Mouse (Mus musculus): ENCODE measurements at regions not wholly inside any gene's neighbourhood (a gene's known extent, or its start where the extent isn't known, plus 50 kb on each side); places are given as distances from the start of the nearest gene placed in this dataset.

DNA sequence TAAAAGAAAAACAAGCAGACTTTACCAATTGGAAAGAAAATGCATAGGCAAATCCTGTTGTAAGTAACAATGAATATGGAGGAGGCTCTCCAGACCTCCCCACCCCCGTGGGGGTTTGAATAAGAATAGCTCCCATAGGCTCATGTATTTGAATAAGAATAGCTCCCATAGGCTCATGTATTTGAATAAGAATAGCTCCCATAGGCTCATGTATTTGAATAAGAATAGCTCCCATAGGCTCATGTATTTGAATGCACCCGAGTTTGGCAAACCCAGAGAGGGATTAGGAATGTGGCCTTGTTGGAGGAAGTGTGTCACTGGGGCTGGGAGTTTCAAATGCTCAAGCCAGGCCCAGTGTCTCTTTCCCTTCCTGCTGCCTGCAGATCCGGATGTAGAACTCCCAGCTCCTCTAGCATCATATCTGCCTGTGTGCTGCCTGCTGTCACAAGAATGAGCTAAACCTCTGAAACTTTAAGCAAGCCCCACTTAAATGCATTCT, 158.7 kb downstream of the CK137956 start:
- WGBS, result 69% methylated on average over 3 of the region's 3 CpGs
- H3K27me3 ChIP-seq (ENCODE audit: control insufficient read depth, insufficient read depth, low read length), result no peaks in the 10 kb centered on the region
- no peaks in the 10 kb centered on the region for H3K36me3 ChIP-seq (ENCODE audit: control insufficient read depth, insufficient read depth, low read length)
- no peak for ATAC-seq (ENCODE audit: insufficient number of reproducible peaks, insufficient read depth, low FRiP score, low read depth)
- no peaks in the 10 kb centered on the region for H3K4me1 ChIP-seq (ENCODE audit: control insufficient read depth in 2 of 2, insufficient read depth in 2 of 2, low read length in 2 of 2)
- H3K4me2 ChIP-seq (ENCODE audit: low read length), result no peak overlapping the region
- H3K9ac ChIP-seq (ENCODE audit: low read length), result no peak overlapping the region
- no peak overlapping the region for H3K27ac ChIP-seq (replicated peaks in 1 of 2; ENCODE audit: control insufficient read depth in 1 of 2, insufficient read depth in 1 of 2, low read depth in 2 of 2, low read length in 2 of 2)
- peaks cover 13% of the 10 kb centered on the region for H3K9me3 ChIP-seq (ENCODE audit: control insufficient read depth, low read length)
- no peak overlapping the region for H3K4me3 ChIP-seq (ENCODE audit: control insufficient read depth in 1 of 2, insufficient read depth in 1 of 2, low read depth in 1 of 2, low read length in 2 of 2)

DNA sequence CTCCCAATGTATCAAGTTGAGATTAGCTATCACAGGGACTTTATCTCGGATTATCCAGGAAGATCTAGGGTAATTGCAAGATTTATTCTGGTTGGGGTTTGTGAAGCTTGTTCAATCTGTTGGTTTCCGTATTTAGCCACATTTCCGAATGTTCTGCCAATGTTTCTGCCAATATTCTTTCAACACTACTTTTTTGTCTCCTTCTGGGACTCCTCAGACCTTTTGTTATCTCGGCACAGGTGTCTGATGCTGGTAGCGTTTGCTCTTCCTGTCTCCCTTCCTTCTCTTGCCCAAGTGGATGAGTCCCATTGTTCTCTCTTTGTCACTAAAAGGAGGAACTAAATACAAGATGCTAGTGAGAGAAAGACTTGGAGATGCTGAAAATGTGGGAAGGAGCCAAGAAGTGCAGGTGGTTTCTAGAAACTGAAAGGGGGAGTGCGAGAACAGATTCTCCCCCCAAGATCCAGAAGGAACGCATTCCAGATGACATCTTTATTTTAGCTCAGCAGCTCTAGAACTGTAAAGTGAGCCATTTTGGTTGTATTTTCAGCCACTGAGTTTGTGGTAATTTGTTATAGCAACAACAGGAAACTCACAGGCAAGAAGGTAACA, 159.7 kb downstream of the CK137956 start:
- 70% methylated on average over 7 of the region's 7 CpGs for WGBS
- Histone ChIP-seq H3K4me1 (ENCODE audit: control insufficient read depth in 2 of 2, insufficient read depth in 2 of 2, low read length in 2 of 2) (no peaks in the 10 kb centered on the region), H3K4me3 (ENCODE audit: control insufficient read depth in 1 of 2, insufficient read depth in 1 of 2, low read depth in 1 of 2, low read length in 2 of 2) (no peak overlapping the region), H3K9me3 (ENCODE audit: control insufficient read depth, low read length) (peaks cover 13% of the 10 kb centered on the region), H3K27me3 (ENCODE audit: control insufficient read depth, insufficient read depth, low read length) (no peaks in the 10 kb centered on the region), H3K9ac (ENCODE audit: low read length) (no peak overlapping the region), H3K36me3 (ENCODE audit: control insufficient read depth, insufficient read depth, low read length) (no peaks in the 10 kb centered on the region), H3K27ac (replicated peaks in 1 of 2; ENCODE audit: control insufficient read depth in 1 of 2, insufficient read depth in 1 of 2, low read depth in 2 of 2, low read length in 2 of 2) (no peak overlapping the region), H3K4me2 (ENCODE audit: low read length) (no peak overlapping the region)
- no peak for ATAC-seq (ENCODE audit: insufficient number of reproducible peaks, insufficient read depth, low FRiP score, low read depth)

DNA sequence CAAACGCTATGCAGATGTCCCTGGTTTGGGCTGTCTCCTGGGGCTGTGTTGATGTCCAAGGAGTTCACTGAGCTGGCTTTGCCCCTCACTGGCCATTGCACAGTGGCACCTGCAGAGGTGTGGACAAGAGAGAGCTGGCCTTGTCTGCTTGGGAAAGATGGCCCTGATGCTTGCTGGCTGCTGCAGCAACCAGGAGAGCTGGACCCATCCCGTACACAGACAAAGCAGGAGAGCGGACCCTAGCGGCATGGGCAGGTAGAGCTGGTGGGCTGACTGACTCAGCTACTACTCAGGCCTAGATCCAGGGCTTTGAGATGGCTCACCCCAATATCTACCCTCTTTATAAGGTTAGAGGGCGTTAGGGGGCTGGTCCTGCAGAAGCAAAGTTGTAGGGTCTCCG, 161.7 kb downstream of the CK137956 start:
- no peak overlapping the region for H3K9ac ChIP-seq (ENCODE audit: low read length)
- no peak overlapping the region for H3K4me3 ChIP-seq (ENCODE audit: control insufficient read depth in 1 of 2, insufficient read depth in 1 of 2, low read depth in 1 of 2, low read length in 2 of 2)
- H3K27ac ChIP-seq (replicated peaks in 1 of 2; ENCODE audit: control insufficient read depth in 1 of 2, insufficient read depth in 1 of 2, low read depth in 2 of 2, low read length in 2 of 2), result no peak overlapping the region
- 59% methylated on average over 6 of the region's 6 CpGs for WGBS
- H3K27me3 ChIP-seq (ENCODE audit: control insufficient read depth, insufficient read depth, low read length), result no peaks in the 10 kb centered on the region
- no peak overlapping the region for H3K4me2 ChIP-seq (ENCODE audit: low read length)
- ATAC-seq (ENCODE audit: insufficient number of reproducible peaks, insufficient read depth, low FRiP score, low read depth), result no peak
- H3K9me3 ChIP-seq (ENCODE audit: control insufficient read depth, low read length), result peaks cover 5% of the 10 kb centered on the region
- no peaks in the 10 kb centered on the region for H3K4me1 ChIP-seq (ENCODE audit: control insufficient read depth in 2 of 2, insufficient read depth in 2 of 2, low read length in 2 of 2)
- H3K36me3 ChIP-seq (ENCODE audit: control insufficient read depth, insufficient read depth, low read length), result no peaks in the 10 kb centered on the region

DNA sequence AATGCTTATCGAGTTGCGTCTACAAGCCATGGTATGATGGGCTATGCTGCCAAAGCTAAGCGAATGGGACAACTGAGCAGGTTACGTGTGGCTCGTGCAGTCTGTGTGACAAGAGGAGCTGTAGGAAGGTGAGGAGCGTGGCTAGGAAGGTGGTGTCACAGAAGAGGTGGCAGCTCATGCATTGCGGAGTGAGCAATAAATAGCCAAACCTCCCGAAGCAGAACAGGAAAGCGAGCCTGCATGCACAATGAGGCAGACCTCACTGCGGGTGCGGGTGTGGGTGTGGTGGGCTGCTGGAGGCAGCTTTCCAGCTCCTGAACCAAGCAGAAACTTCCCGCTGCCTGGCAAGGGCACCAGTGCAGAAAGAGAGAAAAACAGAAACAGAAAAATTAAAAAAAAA, 181.5 kb downstream of the CK137956 start:
- H3K27ac ChIP-seq (replicated peaks in 1 of 2; ENCODE audit: control insufficient read depth in 1 of 2, insufficient read depth in 1 of 2, low read depth in 2 of 2, low read length in 2 of 2), result no peak overlapping the region
- no peak for ATAC-seq (ENCODE audit: insufficient number of reproducible peaks, insufficient read depth, low FRiP score, low read depth)
- WGBS, result 83% methylated on average over 12 of the region's 12 CpGs
- H3K4me2 ChIP-seq (ENCODE audit: low read length), result no peak overlapping the region
- no peaks in the 10 kb centered on the region for H3K9me3 ChIP-seq (ENCODE audit: control insufficient read depth, low read length)
- no peaks in the 10 kb centered on the region; the same call in 1 of the 2 replicates for H3K27me3 ChIP-seq (ENCODE audit: control insufficient read depth, insufficient read depth, low read length)
- no peak overlapping the region for H3K9ac ChIP-seq (ENCODE audit: low read length)
- no peak overlapping the region for H3K4me3 ChIP-seq (ENCODE audit: control insufficient read depth in 1 of 2, insufficient read depth in 1 of 2, low read depth in 1 of 2, low read length in 2 of 2)
- no peaks in the 10 kb centered on the region for H3K36me3 ChIP-seq (ENCODE audit: control insufficient read depth, insufficient read depth, low read length)
- no peaks in the 10 kb centered on the region for H3K4me1 ChIP-seq (ENCODE audit: control insufficient read depth in 2 of 2, insufficient read depth in 2 of 2, low read length in 2 of 2)

DNA sequence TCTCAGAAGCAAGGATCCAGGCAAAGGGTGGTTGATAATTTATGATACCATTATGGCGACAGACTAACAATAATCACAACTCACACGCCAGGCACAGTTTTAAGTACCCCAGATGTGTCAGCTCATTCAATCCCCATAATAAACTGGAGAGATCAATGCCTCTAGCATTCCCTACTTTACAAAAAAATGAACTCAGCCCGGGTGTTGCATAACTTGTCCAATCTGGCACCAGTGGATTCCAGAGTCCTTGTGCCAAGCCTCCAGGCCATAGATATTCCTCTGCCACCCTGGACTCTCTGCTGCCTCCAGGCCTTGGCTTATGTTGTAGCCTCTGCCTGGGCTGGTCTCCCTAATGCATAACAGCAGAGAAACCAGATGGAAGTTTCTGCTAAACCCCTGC, 185.0 kb downstream of the CK137956 start:
- H3K9ac ChIP-seq (ENCODE audit: low read length), result no peak overlapping the region
- no peak overlapping the region for H3K27ac ChIP-seq (replicated peaks in 1 of 2; ENCODE audit: control insufficient read depth in 1 of 2, insufficient read depth in 1 of 2, low read depth in 2 of 2, low read length in 2 of 2)
- H3K27me3 ChIP-seq (ENCODE audit: control insufficient read depth, insufficient read depth, low read length), result no peaks in the 10 kb centered on the region
- 71% methylated on average over 3 of the region's 3 CpGs for WGBS
- H3K9me3 ChIP-seq (ENCODE audit: control insufficient read depth, low read length), result no peaks in the 10 kb centered on the region
- H3K4me3 ChIP-seq (ENCODE audit: control insufficient read depth in 1 of 2, insufficient read depth in 1 of 2, low read depth in 1 of 2, low read length in 2 of 2), result no peak overlapping the region
- ATAC-seq (ENCODE audit: insufficient number of reproducible peaks, insufficient read depth, low FRiP score, low read depth), result no peak
- H3K36me3 ChIP-seq (ENCODE audit: control insufficient read depth, insufficient read depth, low read length), result no peaks in the 10 kb centered on the region
- H3K4me2 ChIP-seq (ENCODE audit: low read length), result no peak overlapping the region
- no peaks in the 10 kb centered on the region for H3K4me1 ChIP-seq (ENCODE audit: control insufficient read depth in 2 of 2, insufficient read depth in 2 of 2, low read length in 2 of 2)

DNA sequence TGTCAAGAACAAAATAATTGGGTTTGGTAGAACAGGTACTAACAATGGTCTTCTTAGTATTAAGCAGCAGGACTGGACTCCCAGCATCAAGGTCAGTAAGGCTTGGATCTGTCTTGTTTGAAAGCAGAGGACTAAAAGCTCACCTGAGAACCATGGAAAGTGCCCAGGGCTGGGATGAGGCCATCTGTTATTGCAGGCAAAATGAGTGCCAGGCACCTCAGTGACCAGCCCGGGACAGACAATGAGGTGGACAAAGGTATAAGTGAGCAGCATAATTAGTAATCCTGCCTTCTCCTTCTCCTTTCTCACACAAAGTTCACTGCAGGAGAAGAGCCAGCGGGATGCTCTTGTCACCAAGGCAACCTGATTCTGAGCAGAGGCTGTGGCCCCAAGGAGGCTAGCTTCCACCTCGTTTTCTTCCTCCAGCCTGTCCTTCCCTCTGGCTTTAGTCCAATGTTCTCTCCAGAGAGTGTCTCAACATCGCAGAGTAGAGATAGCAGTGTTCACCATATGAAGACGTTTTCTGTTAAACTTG, 198.7 kb downstream of the CK137956 start:
- ATAC-seq (ENCODE audit: insufficient number of reproducible peaks, insufficient read depth, low FRiP score, low read depth), result no peak
- Histone ChIP-seq H3K4me2 (ENCODE audit: low read length) (no peak overlapping the region), H3K27me3 (ENCODE audit: control insufficient read depth, insufficient read depth, low read length) (no peaks in the 10 kb centered on the region), H3K9me3 (ENCODE audit: control insufficient read depth, low read length) (no peaks in the 10 kb centered on the region), H3K9ac (ENCODE audit: low read length) (no peak overlapping the region), H3K27ac (replicated peaks in 1 of 2; ENCODE audit: control insufficient read depth in 1 of 2, insufficient read depth in 1 of 2, low read depth in 2 of 2, low read length in 2 of 2) (no peak overlapping the region), H3K4me3 (ENCODE audit: control insufficient read depth in 1 of 2, insufficient read depth in 1 of 2, low read depth in 1 of 2, low read length in 2 of 2) (no peak overlapping the region), H3K36me3 (ENCODE audit: control insufficient read depth, insufficient read depth, low read length) (no peaks in the 10 kb centered on the region), H3K4me1 (ENCODE audit: control insufficient read depth in 2 of 2, insufficient read depth in 2 of 2, low read length in 2 of 2) (no peaks in the 10 kb centered on the region)
- 44% methylated on average over 5 of the region's 5 CpGs for WGBS

DNA sequence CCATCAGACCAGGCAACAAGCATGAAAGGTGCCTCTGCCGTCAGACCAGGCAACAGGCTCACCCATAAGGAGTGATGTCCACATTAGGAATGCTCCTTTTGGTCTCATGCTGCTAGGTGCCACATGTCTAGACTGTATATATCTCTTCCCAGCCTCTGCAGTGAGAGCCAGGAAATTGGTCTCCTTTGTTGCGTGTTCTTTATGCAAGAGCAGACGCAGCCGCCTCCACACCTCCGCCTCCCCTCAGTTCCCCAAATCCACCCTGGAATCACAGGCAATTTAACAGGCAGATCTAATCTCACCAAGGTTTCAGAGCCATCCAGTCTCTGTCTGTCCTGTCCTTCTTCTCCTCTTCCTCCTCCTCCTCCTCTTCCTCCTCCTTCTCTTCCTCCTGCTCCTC, 207.0 kb downstream of the CK137956 start:
- WGBS, result 84% methylated on average over 5 of the region's 5 CpGs
- ATAC-seq (ENCODE audit: insufficient number of reproducible peaks, insufficient read depth, low FRiP score, low read depth), result no peak

DNA sequence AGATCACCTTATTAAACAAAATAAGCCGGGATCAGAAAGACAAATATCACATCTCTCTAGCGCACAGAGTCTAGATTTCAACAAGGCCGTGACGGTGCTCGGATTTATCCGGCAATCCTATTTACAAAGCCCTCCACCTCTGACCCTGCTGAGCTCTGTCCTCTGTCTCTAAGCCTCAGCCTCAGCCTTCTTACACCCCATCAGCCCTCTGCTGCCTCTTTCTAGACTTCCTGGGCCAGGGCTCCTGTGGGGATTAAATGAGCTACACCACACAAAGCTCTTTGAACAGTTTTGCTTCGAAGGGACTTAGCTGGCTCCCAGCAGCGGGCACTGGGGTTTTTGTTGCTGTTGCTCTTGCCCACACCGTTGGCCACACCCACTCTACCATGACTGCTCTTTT, 211.8 kb downstream of the CK137956 start:
- H3K36me3 ChIP-seq (ENCODE audit: control insufficient read depth, insufficient read depth, low read length), result no peaks in the 10 kb centered on the region
- no peaks in the 10 kb centered on the region for H3K9me3 ChIP-seq (ENCODE audit: control insufficient read depth, low read length)
- H3K4me1 ChIP-seq (ENCODE audit: control insufficient read depth in 2 of 2, insufficient read depth in 2 of 2, low read length in 2 of 2), result no peaks in the 10 kb centered on the region
- no peaks in the 10 kb centered on the region for H3K27me3 ChIP-seq (ENCODE audit: control insufficient read depth, insufficient read depth, low read length)
- no peak overlapping the region for H3K4me2 ChIP-seq (ENCODE audit: low read length)
- H3K27ac ChIP-seq (replicated peaks in 1 of 2; ENCODE audit: control insufficient read depth in 1 of 2, insufficient read depth in 1 of 2, low read depth in 2 of 2, low read length in 2 of 2), result no peak overlapping the region
- H3K9ac ChIP-seq (ENCODE audit: low read length), result no peak overlapping the region
- no peak for ATAC-seq (ENCODE audit: insufficient number of reproducible peaks, insufficient read depth, low FRiP score, low read depth)
- H3K4me3 ChIP-seq (ENCODE audit: control insufficient read depth in 1 of 2, insufficient read depth in 1 of 2, low read depth in 1 of 2, low read length in 2 of 2), result no peak overlapping the region
- WGBS, result 80% methylated on average over 9 of the region's 9 CpGs

More for the DNA sequence above, 207.0 kb downstream of the CK137956 start:
- H3K4me2 ChIP-seq (ENCODE audit: low read length), result no peak overlapping the region
- no peak overlapping the region for H3K9ac ChIP-seq (ENCODE audit: low read length)
- H3K9me3 ChIP-seq (ENCODE audit: control insufficient read depth, low read length), result no peaks in the 10 kb centered on the region
- H3K4me1 ChIP-seq (ENCODE audit: control insufficient read depth in 2 of 2, insufficient read depth in 2 of 2, low read length in 2 of 2), result no peaks in the 10 kb centered on the region
- H3K4me3 ChIP-seq (ENCODE audit: control insufficient read depth in 1 of 2, insufficient read depth in 1 of 2, low read depth in 1 of 2, low read length in 2 of 2), result no peak overlapping the region
- no peak overlapping the region for H3K27ac ChIP-seq (replicated peaks in 1 of 2; ENCODE audit: control insufficient read depth in 1 of 2, insufficient read depth in 1 of 2, low read depth in 2 of 2, low read length in 2 of 2)
- H3K36me3 ChIP-seq (ENCODE audit: control insufficient read depth, insufficient read depth, low read length), result no peaks in the 10 kb centered on the region
- no peaks in the 10 kb centered on the region for H3K27me3 ChIP-seq (ENCODE audit: control insufficient read depth, insufficient read depth, low read length)

All from heart, embryonic 14.5 days (tissue).